Mouse (Mus musculus) spleen, postnatal 4 days (tissue): Measurements from ENCODE around the gene Ring1.
A peak's percentile ranks its signal among the peaks of the same experiment; 100 is the strongest.
"Not testable (repeated sequence)": the region's sequence is repeated elsewhere in the genome, so short reads cannot be mapped to it uniquely, and the experiment has no call there.

Experiments used
- DNase-seq, 2 experiments: peaks; one replicate each; pipeline ENCODE4 v3.0.0; 2022; ENCODE audit warnings: low spot score in 2 of 2

The Ring1 gene

GRCm38 (mm10) chr17:34028501-34029149 is 4.1 kb upstream of the Ring1 start:
- DNase-seq = peak in 1 of 2 experiments; percentile 63

- peak; percentile 92 to 94 for DNase-seq
Measured at GRCm38 (mm10) chr17:34027656-34028223, 3.3 kb upstream of the Ring1 start, which contains the start of gene H2-Ke6. TSS of gene H2-Ke6 (minus strand) at chr17:34028060.

GRCm38 (mm10) chr17:34026917-34027655 is 2.6 kb upstream of the Ring1 start:
- DNase-seq = peak; percentile 66 to 79

- DNase-seq = peak in 1 of 2 experiments; percentile 62
Measured at GRCm38 (mm10) chr17:34026221-34026620, 1.7 kb upstream of the Ring1 start.

GRCm38 (mm10) chr17:34025756-34026151 is 1.3 kb upstream of the Ring1 start:
- DNase-seq = peak in 1 of 2 experiments; percentile 62

- no peak for DNase-seq
Measured at GRCm38 (mm10) chr17:34024861-34025755, 628 bp upstream of the Ring1 start.

GRCm38 (mm10) chr17:34023678-34024077 is 802 bp downstream of the Ring1 start:
- no peak for DNase-seq

- no peak for DNase-seq
Measured at GRCm38 (mm10) chr17:34022987-34023386, 1.5 kb downstream of the Ring1 start.

- no peak for DNase-seq
Measured at GRCm38 (mm10) chr17:34022414-34022783, 2.1 kb downstream of the Ring1 start.

- DNase-seq = no peak
Measured at GRCm38 (mm10) chr17:34021539-34022413, 2.7 kb downstream of the Ring1 start.

GRCm38 (mm10) chr17:34013436-34013835 is 11.0 kb downstream of the Ring1 start:
- DNase-seq = no peak

GRCm38 (mm10) chr17:34010156-34010555 is 14.3 kb downstream of the Ring1 start:
- DNase-seq = no peak

- no peak for DNase-seq
Measured at GRCm38 (mm10) chr17:34006570-34006969, 17.9 kb downstream of the Ring1 start.

GRCm38 (mm10) chr17:34003426-34003825 is 21.1 kb downstream of the Ring1 start:
- DNase-seq = peak in 1 of 2 experiments; percentile 80

- not testable (repeated sequence) for DNase-seq
Measured at GRCm38 (mm10) chr17:34000796-34001195, 23.7 kb downstream of the Ring1 start.

- peak; percentile 89 to 94 for DNase-seq
Measured at GRCm38 (mm10) chr17:34000150-34000537, 24.3 kb downstream of the Ring1 start, which contains the start of gene H2-K1. TSS of gene H2-K1 (minus strand) at chr17:34000347.

- peak in 1 of 2 experiments; percentile 78 for DNase-seq
Measured at GRCm38 (mm10) chr17:33999341-34000149, 24.9 kb downstream of the Ring1 start.

GRCm38 (mm10) chr17:33998697-33999096 is 25.8 kb downstream of the Ring1 start:
- not testable (repeated sequence) for DNase-seq

GRCm38 (mm10) chr17:33997025-33997424 is 27.5 kb downstream of the Ring1 start:
- DNase-seq = not testable (repeated sequence)

- DNase-seq = no peak
Measured at GRCm38 (mm10) chr17:33995651-33996050, 28.8 kb downstream of the Ring1 start.
